Mouse (Mus musculus): ENCODE results near the gene Aph1c.

GRCm38 (mm10) chr9:66850966-66851365 is 16.4 kb upstream of the Aph1c start:
- TF ChIP-seq CTCF (IDR thresholded peaks at IDR 0.05; ENCODE audit: borderline replicate concordance, control insufficient read depth, extremely low read depth, insufficient read depth, low read length, poor library complexity) (no peak), POLR2A (IDR thresholded peaks at IDR 0.05; ENCODE audit: control insufficient read depth, extremely low read depth, insufficient read depth, low read length, poor library complexity) (no peak)
